Mouse (Mus musculus) lung, adult 2 months (tissue): Measurements from ENCODE around the gene Ngp.

ENCODE experiments used
- CTCF ChIP-seq: fragments of 200-500 bp; IDR thresholded peaks from 2 replicates; pipeline ENCODE4 v1.5.1; 2011; ENCODE audit warnings: mild to moderate bottlenecking, low read length, control low read depth; ENCODE audit not compliant: insufficient read depth
- POLR2A ChIP-seq: fragments of 200-500 bp; IDR thresholded peaks from 2 replicates; pipeline ENCODE4 v1.6.1; 2011; ENCODE audit warnings: low read depth, mild to moderate bottlenecking, control low read depth, low read length, borderline replicate concordance; ENCODE audit errors: extremely low read depth

DNA sequence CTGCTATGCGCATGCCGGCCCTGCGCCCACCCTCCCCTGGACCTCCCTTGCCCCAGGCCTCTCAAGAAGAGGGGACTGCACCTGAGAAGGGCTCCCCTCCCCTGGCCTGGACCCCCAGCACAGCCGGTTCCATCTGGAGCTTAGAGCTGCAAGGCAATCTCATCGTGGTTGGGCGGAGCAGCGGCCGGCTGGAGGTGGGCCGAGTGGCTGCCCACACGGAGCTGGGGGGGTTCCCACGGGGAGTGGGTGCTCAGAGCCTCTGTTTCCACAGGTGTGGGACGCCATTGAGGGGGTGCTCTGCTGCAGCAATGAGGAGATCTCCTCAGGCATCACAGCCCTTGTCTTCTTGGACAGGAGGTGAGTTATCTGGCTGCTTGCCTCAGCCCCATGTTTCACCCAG is 38.3 kb upstream of the Ngp start:
- TF ChIP-seq CTCF (no peak), POLR2A (no peak)
